Mouse (Mus musculus): ENCODE results near the gene B4galnt1. TPM values are rescaled to one million over a fixed set of nuclear protein-coding genes. Genes with fewer than 3 reads are reported as not detected.

The B4galnt1 gene
- polyA plus RNA-seq, 1 experiment from 2014 or later = 73.7 TPM

DNA sequence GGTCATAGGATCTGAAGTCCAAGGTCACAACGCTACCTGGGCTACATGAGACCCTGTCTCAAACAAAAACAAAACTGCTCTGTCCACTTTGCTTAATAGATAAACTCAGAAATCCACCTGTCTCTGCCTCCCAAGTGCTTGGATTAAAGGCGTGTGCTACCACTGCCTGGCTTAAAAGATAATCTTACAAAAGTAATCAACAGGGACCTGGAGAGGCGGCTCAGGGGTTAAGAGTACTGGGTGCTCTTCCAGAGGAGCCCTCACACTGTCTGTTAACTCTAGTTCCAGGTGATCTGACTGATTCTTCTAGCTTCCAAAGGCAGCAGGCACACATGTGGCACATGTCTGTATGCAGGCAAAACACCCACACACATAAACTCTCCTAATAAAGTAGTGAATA lies 38.1 kb downstream of the B4galnt1 start:
- DNase-seq (ENCODE audit: low spot score) (no peak), ATAC-seq (ENCODE audit: low FRiP score) (no peak)
- H3K9ac ChIP-seq = no peak overlapping the region
- H3K27me3 ChIP-seq (ENCODE audit: control insufficient read depth, insufficient read depth, low read length) = no peaks in the 10 kb centered on the region
- no peak overlapping the region for H3K4me2 ChIP-seq (replicated peaks)
- H3K27ac ChIP-seq = no peak overlapping the region
- no peaks in the 10 kb centered on the region for H3K4me1 ChIP-seq (replicated peaks; ENCODE audit: control insufficient read depth, insufficient read depth, low read length)
- no peaks in the 10 kb centered on the region for H3K9me3 ChIP-seq (ENCODE audit: control insufficient read depth, low read length)
- peaks cover 96% of the 10 kb centered on the region for H3K36me3 ChIP-seq (replicated peaks; ENCODE audit: control insufficient read depth, insufficient read depth)
- H3K4me3 ChIP-seq (replicated peaks; ENCODE audit: low read length) = no peak overlapping the region
- WGBS = 93% methylated on average over 3 of the region's 3 CpGs

DNA sequence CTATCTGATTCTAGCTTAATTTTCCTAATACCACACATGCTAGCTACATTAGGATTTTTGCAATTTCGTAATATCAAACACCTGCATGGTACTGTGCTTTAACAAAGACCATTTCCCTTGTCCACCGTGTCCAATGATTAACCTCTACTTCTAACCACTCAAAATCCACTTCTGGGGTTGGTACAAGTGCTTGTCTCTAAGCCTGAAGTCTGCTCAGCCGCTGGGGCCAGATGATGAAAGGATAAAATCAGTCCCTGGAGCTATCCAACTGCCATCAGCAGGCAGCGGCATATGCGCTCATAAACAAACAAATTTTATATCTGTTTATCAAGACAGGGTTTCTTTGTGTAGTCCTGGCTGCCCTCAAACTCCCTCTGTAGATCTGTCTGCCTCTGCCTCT lies 39.6 kb downstream of the B4galnt1 start:
- no peaks in the 10 kb centered on the region for H3K4me1 ChIP-seq (replicated peaks; ENCODE audit: control insufficient read depth, insufficient read depth, low read length)
- no peak overlapping the region for H3K9ac ChIP-seq
- no peak for DNase-seq (ENCODE audit: low spot score)
- H3K9me3 ChIP-seq (ENCODE audit: control insufficient read depth, low read length) = no peaks in the 10 kb centered on the region
- no peak overlapping the region for H3K27ac ChIP-seq
- no peaks in the 10 kb centered on the region for H3K27me3 ChIP-seq (ENCODE audit: control insufficient read depth, insufficient read depth, low read length)
- peaks cover 88% of the 10 kb centered on the region for H3K36me3 ChIP-seq (replicated peaks; ENCODE audit: control insufficient read depth, insufficient read depth)
- 93% methylated on average over 5 of the region's 5 CpGs for WGBS
- no peak overlapping the region for H3K4me3 ChIP-seq (replicated peaks; ENCODE audit: low read length)
- H3K4me2 ChIP-seq (replicated peaks) = no peak overlapping the region
- no peak for ATAC-seq (ENCODE audit: low FRiP score)

DNA sequence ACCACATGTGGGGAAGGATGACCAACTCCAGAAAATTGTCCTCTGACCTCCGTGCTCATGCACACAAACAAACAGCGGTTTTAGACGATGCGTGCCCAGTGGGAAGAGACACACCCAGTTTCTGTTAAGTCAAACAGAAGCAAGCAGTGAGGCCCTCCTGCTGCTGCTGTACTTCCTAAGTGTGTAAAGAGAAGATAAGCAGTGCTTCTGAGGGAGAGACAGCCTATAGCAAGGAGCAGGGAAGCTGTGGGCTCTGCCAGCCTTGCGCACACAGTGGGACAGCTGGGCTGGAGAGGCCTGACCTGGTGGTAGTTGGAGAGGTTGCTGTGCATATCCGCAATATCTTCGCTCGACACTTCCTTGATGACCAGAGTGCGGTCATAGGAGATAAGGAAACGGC lies 40.3 kb downstream of the B4galnt1 start:
- Histone ChIP-seq H3K9me3 (ENCODE audit: control insufficient read depth, low read length) (no peaks in the 10 kb centered on the region), H3K4me2 (replicated peaks) (no peak overlapping the region), H3K4me1 (replicated peaks; ENCODE audit: control insufficient read depth, insufficient read depth, low read length) (peaks cover 8% of the 10 kb centered on the region), H3K27ac (no peak overlapping the region), H3K27me3 (ENCODE audit: control insufficient read depth, insufficient read depth, low read length) (no peaks in the 10 kb centered on the region), H3K4me3 (replicated peaks; ENCODE audit: low read length) (no peak overlapping the region), H3K9ac (no peak overlapping the region), H3K36me3 (replicated peaks; ENCODE audit: control insufficient read depth, insufficient read depth) (peaks cover 80% of the 10 kb centered on the region)
- 92% methylated on average over 10 of the region's 10 CpGs for WGBS
- ATAC-seq (ENCODE audit: low FRiP score) = no peak
- no peak for DNase-seq (ENCODE audit: low spot score)

DNA sequence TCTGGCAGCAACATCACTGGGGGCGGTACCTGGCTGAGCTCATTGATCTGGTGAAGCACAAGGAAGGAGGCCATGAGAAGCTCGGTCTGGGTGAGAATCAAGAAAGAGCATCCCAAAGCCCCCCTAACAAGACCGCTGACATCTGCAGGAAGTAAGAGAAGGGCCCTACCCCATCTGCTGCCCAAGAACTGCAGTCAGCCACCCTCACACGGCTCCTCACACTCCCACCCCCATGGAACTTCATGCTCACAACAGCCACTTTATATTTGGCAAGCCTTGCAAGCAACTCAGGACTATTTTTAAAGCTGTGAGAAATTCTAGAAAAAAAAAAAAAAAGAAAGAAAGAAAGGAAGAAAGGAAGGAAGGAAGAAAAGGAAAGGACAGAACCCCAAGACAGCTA lies 43.9 kb downstream of the B4galnt1 start:
- no peaks in the 10 kb centered on the region for H3K27me3 ChIP-seq (ENCODE audit: control insufficient read depth, insufficient read depth, low read length)
- WGBS = 88% methylated on average over 4 of the region's 4 CpGs
- DNase-seq (ENCODE audit: low spot score) = no peak

DNA sequence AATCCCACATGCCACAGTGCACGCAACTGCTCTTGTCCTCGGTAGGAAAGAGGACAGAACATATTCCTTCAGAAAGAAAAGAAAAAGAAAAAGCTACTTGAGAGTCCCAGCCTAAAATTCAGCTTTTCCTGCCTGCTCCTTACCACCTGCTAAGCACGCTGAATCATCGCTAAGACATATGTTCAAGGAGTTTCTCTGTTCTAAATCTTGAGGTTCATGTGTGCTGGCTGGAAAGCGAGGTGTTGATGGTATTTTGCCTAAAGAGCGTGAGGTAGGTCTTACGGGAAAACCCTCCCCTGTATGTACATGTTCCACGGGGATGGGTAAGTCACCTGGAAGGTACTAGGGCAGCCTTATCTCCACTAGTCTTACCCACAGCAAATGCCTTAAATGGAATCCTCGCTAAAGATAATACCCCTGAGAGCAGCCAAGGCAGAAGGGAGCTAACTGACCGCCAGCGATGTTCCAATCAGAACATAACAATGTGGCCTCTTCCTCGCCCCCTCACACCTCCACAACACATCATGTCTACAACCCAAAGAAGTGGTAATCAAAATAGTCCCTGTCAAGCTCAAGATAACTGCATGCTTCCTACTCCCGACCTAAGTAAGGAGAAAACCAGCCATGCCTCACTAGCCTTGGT lies 45.0 kb downstream of the B4galnt1 start:
- H3K4me3 ChIP-seq (replicated peaks; ENCODE audit: low read length) = peak overlapping the region; percentile 73
- peak overlapping the region; percentile 75; the same call in 1 of the 2 replicates for H3K9ac ChIP-seq
- DNase-seq (ENCODE audit: low spot score) (no peak), ATAC-seq (ENCODE audit: low FRiP score) (no peak)
- H3K4me2 ChIP-seq (replicated peaks) = peak overlapping the region; percentile 89
- H3K4me1 ChIP-seq (replicated peaks; ENCODE audit: control insufficient read depth, insufficient read depth, low read length) = peaks cover 17% of the 10 kb centered on the region
- H3K27ac ChIP-seq = no peak overlapping the region
- H3K36me3 ChIP-seq (replicated peaks; ENCODE audit: control insufficient read depth, insufficient read depth) = peaks cover 37% of the 10 kb centered on the region
- H3K9me3 ChIP-seq (ENCODE audit: control insufficient read depth, low read length) = no peaks in the 10 kb centered on the region
- 87% methylated on average over 13 of the region's 13 CpGs for WGBS
- H3K27me3 ChIP-seq (ENCODE audit: control insufficient read depth, insufficient read depth, low read length) = no peaks in the 10 kb centered on the region

More for the DNA sequence above, 43.9 kb downstream of the B4galnt1 start:
- Histone ChIP-seq H3K9me3 (ENCODE audit: control insufficient read depth, low read length) (no peaks in the 10 kb centered on the region), H3K4me2 (replicated peaks) (no peak overlapping the region), H3K27ac (no peak overlapping the region), H3K36me3 (replicated peaks; ENCODE audit: control insufficient read depth, insufficient read depth) (peaks cover 47% of the 10 kb centered on the region), H3K4me3 (replicated peaks; ENCODE audit: low read length) (no peak overlapping the region), H3K4me1 (replicated peaks; ENCODE audit: control insufficient read depth, insufficient read depth, low read length) (peaks cover 17% of the 10 kb centered on the region), H3K9ac (no peak overlapping the region)
- no peak for ATAC-seq (ENCODE audit: low FRiP score)

DNA sequence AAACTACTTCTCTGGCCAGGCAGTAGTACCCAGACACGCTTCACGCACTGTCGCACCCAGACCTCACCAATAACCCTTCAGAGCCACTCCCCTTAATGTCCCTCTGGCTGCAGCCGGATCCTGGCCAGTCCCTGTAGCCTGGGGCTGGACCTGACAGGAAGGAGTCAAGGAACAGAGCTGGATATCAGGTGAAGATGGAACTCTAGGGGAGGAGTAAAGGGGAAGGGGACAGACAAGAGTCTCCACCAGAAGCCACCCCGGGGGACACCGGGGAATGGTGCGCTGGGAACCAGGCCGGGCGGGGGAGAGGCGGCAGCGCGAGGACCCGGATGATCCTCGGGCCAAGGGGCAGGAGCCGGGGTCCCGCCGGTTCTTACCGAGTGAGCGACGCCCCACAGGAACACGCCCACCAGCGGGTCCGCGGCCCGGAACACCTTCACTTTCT lies 46.0 kb downstream of the B4galnt1 start:
- Histone ChIP-seq H3K9ac (peak overlapping the region; percentile 75), H3K4me2 (replicated peaks) (peak overlapping the region; percentile 89), H3K36me3 (replicated peaks; ENCODE audit: control insufficient read depth, insufficient read depth) (peaks cover 28% of the 10 kb centered on the region), H3K4me3 (replicated peaks; ENCODE audit: low read length) (peak overlapping the region; percentile 73), H3K4me1 (replicated peaks; ENCODE audit: control insufficient read depth, insufficient read depth, low read length) (peaks cover 17% of the 10 kb centered on the region), H3K27me3 (ENCODE audit: control insufficient read depth, insufficient read depth, low read length) (no peaks in the 10 kb centered on the region), H3K9me3 (ENCODE audit: control insufficient read depth, low read length) (no peaks in the 10 kb centered on the region), H3K27ac (no peak overlapping the region)
- 0% methylated on average over 25 of the region's 25 CpGs for WGBS
- ATAC-seq (ENCODE audit: low FRiP score) (peak; percentile 47), DNase-seq (ENCODE audit: low spot score) (no peak)

DNA sequence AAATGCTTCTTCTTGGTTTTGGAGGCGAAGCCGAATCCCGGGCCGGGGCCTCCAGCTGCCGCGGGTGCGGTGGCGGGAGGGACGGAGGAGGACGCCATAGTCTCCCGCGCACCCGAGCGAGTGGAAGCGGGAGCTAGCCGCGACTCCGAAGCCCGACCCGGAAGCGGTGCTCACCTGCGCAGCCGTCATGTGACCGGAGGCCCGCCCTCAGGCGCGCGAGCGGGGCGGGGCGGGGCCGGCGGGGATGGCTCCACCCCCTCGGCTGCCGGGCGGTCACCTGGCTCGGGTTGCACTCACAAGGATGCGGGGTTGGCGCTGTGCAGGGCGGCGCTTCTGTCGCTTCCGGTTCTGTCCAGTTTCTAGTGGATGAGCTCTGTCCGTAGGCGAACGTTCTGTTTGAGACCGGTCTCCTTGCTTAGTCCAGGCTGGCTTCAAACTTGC lies 46.4 kb downstream of the B4galnt1 start, which contains the start of gene Pip4k2c:
Pip4k2c (minus strand) TSS at position 172 of the 441 bp plus-strand sequence.
- peak within 1 kb of the TSS; percentile 89 for H3K4me2 ChIP-seq (replicated peaks)

DNA sequence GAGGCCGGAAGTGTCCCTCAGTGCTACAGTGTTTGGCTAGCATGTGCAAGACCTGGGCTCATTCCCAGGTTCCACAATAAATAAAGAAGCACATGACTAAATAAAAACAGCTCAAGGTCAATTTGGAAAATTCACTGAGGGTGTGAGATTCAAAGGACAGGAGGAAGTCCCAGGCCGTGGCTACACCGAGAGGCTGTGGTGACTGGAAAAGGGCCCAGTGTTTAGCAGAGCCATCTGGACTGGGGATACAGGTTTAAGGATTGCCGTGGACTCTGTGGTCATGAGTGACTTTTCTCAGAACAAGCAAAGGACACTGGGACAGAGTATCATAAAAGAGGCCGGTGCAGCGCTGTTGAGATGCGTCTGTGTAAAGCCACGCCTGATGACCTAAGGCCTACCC lies 48.2 kb downstream of the B4galnt1 start:
- DNase-seq (ENCODE audit: low spot score) = no peak
- no peak overlapping the region for H3K9ac ChIP-seq

More for the DNA sequence above, 46.4 kb downstream of the B4galnt1 start, which contains the start of gene Pip4k2c:
- Histone ChIP-seq H3K4me1 (replicated peaks; ENCODE audit: control insufficient read depth, insufficient read depth, low read length) (peaks cover 17% of the 10 kb centered on the region), H3K9me3 (ENCODE audit: control insufficient read depth, low read length) (no peaks in the 10 kb centered on the region), H3K4me3 (replicated peaks; ENCODE audit: low read length) (peak within 1 kb of the TSS; percentile 73), H3K27me3 (ENCODE audit: control insufficient read depth, insufficient read depth, low read length) (no peaks in the 10 kb centered on the region), H3K27ac (0 out of 2 replicates have a peak within 1 kb of the TSS, but pooled peaks have one; percentile 0), H3K9ac (peak within 1 kb of the TSS; percentile 75), H3K36me3 (replicated peaks; ENCODE audit: control insufficient read depth, insufficient read depth) (peaks cover 23% of the 10 kb centered on the region)
- ATAC-seq (ENCODE audit: low FRiP score) (peak; percentile 95), DNase-seq (ENCODE audit: low spot score) (peak; percentile 83)
- under 1% methylated on average over 47 of the region's 47 CpGs for WGBS

GRCm38 (mm10) chr10:127213704-127214421 lies 48.8 kb downstream of the B4galnt1 start:
- no peak overlapping the region for H3K4me2 ChIP-seq (replicated peaks)
- no peak for DNase-seq (ENCODE audit: low spot score)
- H3K4me1 ChIP-seq (replicated peaks; ENCODE audit: control insufficient read depth, insufficient read depth, low read length) = peaks cover 17% of the 10 kb centered on the region

More for the DNA sequence above, 48.2 kb downstream of the B4galnt1 start:
- Histone ChIP-seq H3K36me3 (replicated peaks; ENCODE audit: control insufficient read depth, insufficient read depth) (peaks cover 5% of the 10 kb centered on the region), H3K27me3 (ENCODE audit: control insufficient read depth, insufficient read depth, low read length) (no peaks in the 10 kb centered on the region), H3K4me3 (replicated peaks; ENCODE audit: low read length) (no peak overlapping the region), H3K27ac (no peak overlapping the region), H3K4me2 (replicated peaks) (no peak overlapping the region), H3K4me1 (replicated peaks; ENCODE audit: control insufficient read depth, insufficient read depth, low read length) (peaks cover 17% of the 10 kb centered on the region), H3K9me3 (ENCODE audit: control insufficient read depth, low read length) (no peaks in the 10 kb centered on the region)
- no peak for ATAC-seq (ENCODE audit: low FRiP score)
- WGBS = 96% methylated on average over 8 of the region's 8 CpGs

More at GRCm38 (mm10) chr10:127213704-127214421, 48.8 kb downstream of the B4galnt1 start:
- Histone ChIP-seq H3K27me3 (ENCODE audit: control insufficient read depth, insufficient read depth, low read length) (no peaks in the 10 kb centered on the region), H3K27ac (no peak overlapping the region), H3K36me3 (replicated peaks; ENCODE audit: control insufficient read depth, insufficient read depth) (no peaks in the 10 kb centered on the region), H3K4me3 (replicated peaks; ENCODE audit: low read length) (no peak overlapping the region), H3K9me3 (ENCODE audit: control insufficient read depth, low read length) (no peaks in the 10 kb centered on the region), H3K9ac (no peak overlapping the region)
- ATAC-seq (ENCODE audit: low FRiP score) = no peak
- WGBS = 89% methylated on average over 13 of the region's 13 CpGs
